Mouse (Mus musculus) G1E-ER4 (cell line): ENCODE results near the gene Lrrtm4. TPM values are rescaled to one million over a fixed set of nuclear protein-coding genes. Genes with fewer than 3 reads are reported as not detected.

Experiments used
- GATA1 ChIP-seq: IDR thresholded peaks from one replicate; pipeline ENCODE4 v1.8.0; 2012; ENCODE audit warnings: low read length, inconsistent platforms
- polyA plus RNA-seq: library from polyadenylated mRNA; stranded (reverse); fragments of >175 nt; gene quantifications from 2 replicates; pipeline ENCODE4 v1.2.3, GENCODE M21; 2012

The Lrrtm4 gene
- not detected in 2 replicates for polyA plus RNA-seq

GRCm38 (mm10) chr6:80018765-80019164, at the start of gene Lrrtm4:
TSS of gene Lrrtm4 (plus strand) at chr6:80018877.
- TF ChIP-seq GATA1 = no peak

GRCm38 (mm10) chr6:80019189-80019860, 648 bp downstream of the Lrrtm4 start:
- TF ChIP-seq GATA1 = no peak

- TF ChIP-seq GATA1 = no peak
Measured at GRCm38 (mm10) chr6:80019861-80020230, 1.2 kb downstream of the Lrrtm4 start.

- TF ChIP-seq GATA1 = no peak
Measured at GRCm38 (mm10) chr6:80056849-80057248, 38.2 kb downstream of the Lrrtm4 start.

GRCm38 (mm10) chr6:80078001-80078400, 59.3 kb downstream of the Lrrtm4 start:
- TF ChIP-seq GATA1 = no peak

- TF ChIP-seq GATA1 = no peak
Measured at GRCm38 (mm10) chr6:80079290-80079689, 60.6 kb downstream of the Lrrtm4 start.

GRCm38 (mm10) chr6:80094909-80095308, 76.2 kb downstream of the Lrrtm4 start:
- TF ChIP-seq GATA1 = no peak

GRCm38 (mm10) chr6:80105343-80105742, 86.7 kb downstream of the Lrrtm4 start:
- TF ChIP-seq GATA1 = no peak

- no peak for TF ChIP-seq GATA1
Measured at GRCm38 (mm10) chr6:80105843-80106242, 87.2 kb downstream of the Lrrtm4 start.

- no peak for TF ChIP-seq GATA1
Measured at GRCm38 (mm10) chr6:80126419-80126818, 107.7 kb downstream of the Lrrtm4 start.

- no peak for TF ChIP-seq GATA1
Measured at GRCm38 (mm10) chr6:80162585-80162984, 143.9 kb downstream of the Lrrtm4 start.

GRCm38 (mm10) chr6:80181916-80182315, 163.2 kb downstream of the Lrrtm4 start:
- no peak for TF ChIP-seq GATA1

- TF ChIP-seq GATA1 = no peak
Measured at GRCm38 (mm10) chr6:80182353-80182752, 163.7 kb downstream of the Lrrtm4 start.

- no peak for TF ChIP-seq GATA1
Measured at GRCm38 (mm10) chr6:80185489-80186113, 166.9 kb downstream of the Lrrtm4 start.

- no peak for TF ChIP-seq GATA1
Measured at GRCm38 (mm10) chr6:80186791-80187190, 168.1 kb downstream of the Lrrtm4 start.

- no peak for TF ChIP-seq GATA1
Measured at GRCm38 (mm10) chr6:80209476-80209875, 190.8 kb downstream of the Lrrtm4 start.

- no peak for TF ChIP-seq GATA1
Measured at GRCm38 (mm10) chr6:80210281-80210680, 191.6 kb downstream of the Lrrtm4 start.
